Mouse (Mus musculus): ENCODE data around the gene Adgrg5. TPM values are rescaled to one million over a fixed set of nuclear protein-coding genes. Genes with fewer than 3 reads are reported as not detected.
A peak's percentile ranks its signal among the peaks of the same experiment; 100 is the strongest.

Adgrg5 gene
- polyA plus RNA-seq, 1 experiment, result not detected

DNA sequence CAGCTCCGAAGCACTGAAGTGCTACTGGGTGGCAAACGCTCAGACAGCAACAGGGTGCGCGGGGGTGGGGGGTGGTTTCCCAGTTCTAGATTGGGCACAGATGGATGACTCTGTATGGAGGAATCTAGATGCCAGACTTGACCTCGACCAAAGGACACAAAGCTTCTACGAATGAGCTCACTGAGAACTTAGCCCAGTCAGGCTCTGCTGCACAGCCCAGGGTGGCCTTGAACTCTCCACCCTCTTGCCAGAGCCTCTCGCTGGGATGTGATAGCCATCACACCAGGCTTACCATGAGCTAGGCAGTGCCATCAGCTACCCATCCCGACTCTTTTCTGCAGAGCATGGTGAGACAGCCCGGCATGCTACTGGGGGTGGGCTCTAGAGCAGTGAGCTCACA is 50.3 kb downstream of the Adgrg5 start:
- TF ChIP-seq TAL1 (IDR thresholded peaks at IDR 0.05; ENCODE audit: low read length) (no peak), GATA1 (IDR thresholded peaks at IDR 0.05; ENCODE audit: low read length) (no peak)
- peaks cover 60% of the 10 kb centered on the region for H3K4me1 ChIP-seq (ENCODE audit: control insufficient read depth)
- H3K36me3 ChIP-seq (ENCODE audit: control insufficient read depth), result no peaks in the 10 kb centered on the region

DNA sequence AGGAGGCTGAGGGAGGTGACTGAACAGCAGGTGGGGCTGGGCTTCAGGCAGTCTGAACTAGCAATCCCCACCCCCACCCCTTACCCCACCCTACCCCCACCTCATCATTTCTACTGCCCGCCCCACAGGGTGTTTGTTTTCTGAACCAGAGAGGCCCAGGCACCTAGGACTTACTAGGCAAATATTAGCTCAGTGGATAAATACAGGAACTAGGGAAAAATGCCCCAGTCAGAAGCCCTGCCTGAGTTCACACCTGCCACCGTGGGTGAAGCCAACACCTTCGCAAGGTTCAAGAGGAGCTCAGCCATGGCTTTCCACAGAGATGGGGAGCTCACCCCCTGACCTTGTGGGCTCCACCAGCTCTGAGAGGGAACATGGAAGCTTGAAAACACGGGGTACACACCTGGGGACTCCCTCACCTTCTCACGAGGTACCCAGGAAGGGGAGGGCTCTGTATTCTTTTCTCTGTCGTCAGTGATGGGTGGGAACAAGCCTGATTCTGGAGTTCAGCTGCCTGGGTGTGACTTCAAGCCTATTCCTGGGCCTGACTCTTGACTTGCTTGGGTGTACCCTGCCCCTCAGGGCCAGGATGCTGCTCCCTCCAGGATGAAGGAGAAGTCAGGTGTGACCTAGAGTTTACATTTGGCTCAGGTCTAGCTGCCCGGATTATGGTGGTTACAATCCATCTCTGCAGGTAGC is 51.1 kb downstream of the Adgrg5 start, which contains the start of gene Adgrg1:
TSS of gene Adgrg1 (plus strand) at position 285 of the 699 bp plus-strand sequence.
- Histone ChIP-seq H3K9me3 (ENCODE audit: control insufficient read depth, low read length) (no peaks in the 10 kb centered on the region), H3K36me3 (ENCODE audit: control insufficient read depth) (no peaks in the 10 kb centered on the region), H3K4me3 (replicated peaks) (no peak within 1 kb of the TSS), H3K4me1 (ENCODE audit: control insufficient read depth) (peaks cover 60% of the 10 kb centered on the region), H3K27me3 (ENCODE audit: control insufficient read depth) (peaks cover 16% of the 10 kb centered on the region)
- TF ChIP-seq GATA1 (IDR thresholded peaks at IDR 0.05; ENCODE audit: low read length), result no peak
- TF ChIP-seq TAL1 (IDR thresholded peaks at IDR 0.05; ENCODE audit: low read length), result no peak

More for the DNA sequence above, 50.3 kb downstream of the Adgrg5 start:
- Histone ChIP-seq H3K9me3 (ENCODE audit: control insufficient read depth, low read length) (no peaks in the 10 kb centered on the region), H3K4me3 (replicated peaks) (no peak overlapping the region), H3K27me3 (ENCODE audit: control insufficient read depth) (peaks cover 16% of the 10 kb centered on the region)

DNA sequence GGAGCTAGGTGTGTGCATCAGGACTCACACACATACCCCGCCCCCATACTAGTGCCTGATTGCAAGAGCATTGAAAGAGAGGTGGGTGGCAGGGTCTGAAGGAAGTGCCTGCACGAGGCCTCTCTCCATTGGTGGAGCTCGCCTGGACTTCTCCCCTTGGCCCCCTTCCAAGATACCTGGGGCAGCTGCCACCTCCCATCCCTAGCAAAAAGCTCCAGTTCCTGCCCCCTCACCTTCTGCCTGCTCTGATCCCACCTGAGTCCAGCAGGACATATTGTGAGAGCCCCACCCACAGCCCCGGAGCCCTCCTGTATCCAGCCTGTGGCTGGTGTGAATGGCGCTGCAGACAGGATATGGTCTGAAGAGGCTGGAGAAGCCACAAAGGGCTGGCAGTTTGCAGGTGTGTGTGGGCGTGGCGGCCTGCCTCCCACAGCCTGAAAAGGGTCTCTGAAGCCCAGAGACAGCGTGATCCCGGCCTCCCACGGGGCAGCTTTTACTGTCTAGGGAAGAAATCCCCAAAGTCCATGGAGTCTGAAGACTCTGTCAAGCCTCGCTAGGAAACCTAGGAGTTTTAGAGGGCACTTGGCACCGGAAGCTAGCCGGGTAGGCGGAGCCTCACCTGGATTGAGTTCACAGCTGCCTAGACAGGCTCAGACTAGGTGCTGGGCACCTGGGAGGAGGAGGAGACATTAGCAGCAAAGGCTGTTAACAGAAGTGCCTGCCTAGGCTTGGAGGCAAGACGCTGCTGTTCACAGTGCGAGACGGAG is 53.3 kb downstream of the Adgrg5 start:
- Histone ChIP-seq H3K4me1 (ENCODE audit: control insufficient read depth) (peaks cover 76% of the 10 kb centered on the region), H3K9me3 (ENCODE audit: control insufficient read depth, low read length) (no peaks in the 10 kb centered on the region), H3K27me3 (ENCODE audit: control insufficient read depth) (peaks cover 16% of the 10 kb centered on the region), H3K4me3 (replicated peaks) (peak overlapping the region; percentile 55), H3K36me3 (ENCODE audit: control insufficient read depth) (no peaks in the 10 kb centered on the region)
- TF ChIP-seq TAL1 (IDR thresholded peaks at IDR 0.05; ENCODE audit: low read length), result no peak
- TF ChIP-seq GATA1 (IDR thresholded peaks at IDR 0.05; ENCODE audit: low read length), result no peak

DNA sequence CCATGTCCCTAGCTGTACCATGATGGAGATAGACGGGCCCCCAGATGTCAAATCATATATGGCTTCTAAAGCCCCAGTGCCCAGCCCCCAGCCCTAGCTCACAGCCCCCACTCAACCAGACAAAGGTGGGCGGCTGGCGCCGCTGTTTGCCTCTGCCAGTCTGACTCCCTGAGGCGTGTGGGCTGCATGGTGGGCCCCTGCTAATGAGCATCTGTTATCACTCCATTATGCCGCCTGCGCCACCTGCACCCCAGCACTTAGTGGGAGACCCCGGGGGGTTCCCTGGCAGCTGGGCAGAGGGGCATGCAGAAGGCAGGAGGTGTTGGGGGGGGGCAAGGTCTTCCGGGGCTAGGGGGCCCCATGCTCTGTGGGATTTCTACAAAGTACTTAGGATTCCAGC is 54.6 kb downstream of the Adgrg5 start:
- no peak for TF ChIP-seq TAL1 (IDR thresholded peaks at IDR 0.05; ENCODE audit: low read length)
- no peak for TF ChIP-seq GATA1 (IDR thresholded peaks at IDR 0.05; ENCODE audit: low read length)
- H3K27me3 ChIP-seq (ENCODE audit: control insufficient read depth), result peaks cover 16% of the 10 kb centered on the region
- peaks cover 86% of the 10 kb centered on the region for H3K4me1 ChIP-seq (ENCODE audit: control insufficient read depth)
- no peaks in the 10 kb centered on the region for H3K9me3 ChIP-seq (ENCODE audit: control insufficient read depth, low read length)
- H3K4me3 ChIP-seq (replicated peaks), result no peak overlapping the region
- no peaks in the 10 kb centered on the region for H3K36me3 ChIP-seq (ENCODE audit: control insufficient read depth)

- H3K36me3 ChIP-seq (ENCODE audit: control insufficient read depth), result no peaks in the 10 kb centered on the region
- TF ChIP-seq GATA1 (IDR thresholded peaks at IDR 0.05; ENCODE audit: low read length) (no peak), TAL1 (IDR thresholded peaks at IDR 0.05; ENCODE audit: low read length) (no peak)
- H3K4me1 ChIP-seq (ENCODE audit: control insufficient read depth), result peaks cover 88% of the 10 kb centered on the region
- no peak overlapping the region for H3K4me3 ChIP-seq (replicated peaks)
- peaks cover 16% of the 10 kb centered on the region for H3K27me3 ChIP-seq (ENCODE audit: control insufficient read depth)
- no peaks in the 10 kb centered on the region for H3K9me3 ChIP-seq (ENCODE audit: control insufficient read depth, low read length)
Measured at GRCm38 (mm10) chr8:94978593-94979319, 55.3 kb downstream of the Adgrg5 start.

GRCm38 (mm10) chr8:94980176-94980575 is 56.7 kb downstream of the Adgrg5 start:
- Histone ChIP-seq H3K27me3 (ENCODE audit: control insufficient read depth) (peaks cover 10% of the 10 kb centered on the region), H3K4me1 (ENCODE audit: control insufficient read depth) (peaks cover 92% of the 10 kb centered on the region), H3K4me3 (replicated peaks) (no peak overlapping the region), H3K9me3 (ENCODE audit: control insufficient read depth, low read length) (no peaks in the 10 kb centered on the region), H3K36me3 (ENCODE audit: control insufficient read depth) (peaks cover 1% of the 10 kb centered on the region)
- TF ChIP-seq TAL1 (IDR thresholded peaks at IDR 0.05; ENCODE audit: low read length) (no peak), GATA1 (IDR thresholded peaks at IDR 0.05; ENCODE audit: low read length) (no peak)

GRCm38 (mm10) chr8:94980976-94981375 is 57.5 kb downstream of the Adgrg5 start:
- H3K4me1 ChIP-seq (ENCODE audit: control insufficient read depth), result peaks cover 93% of the 10 kb centered on the region

DNA sequence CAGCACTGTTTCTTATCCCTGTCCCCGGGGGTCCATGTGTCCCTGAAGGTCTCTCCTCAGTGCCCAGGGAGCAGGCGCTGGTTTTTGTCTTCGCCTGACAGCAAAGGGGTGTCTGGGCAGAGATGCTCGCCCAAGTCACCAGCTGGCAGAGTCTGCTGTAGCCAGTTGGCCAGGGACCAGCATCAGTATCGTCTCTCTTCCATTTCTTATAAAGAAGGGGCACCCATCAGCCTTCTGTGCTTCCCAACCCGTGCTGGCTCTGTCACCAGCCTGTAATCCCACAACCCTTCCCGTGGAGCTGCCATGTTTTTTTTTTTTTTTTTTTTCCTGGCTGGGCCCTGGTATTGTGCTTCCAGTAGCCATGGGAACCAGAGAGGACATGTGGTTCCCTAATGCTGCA is 58.4 kb downstream of the Adgrg5 start:
- Histone ChIP-seq H3K4me3 (replicated peaks) (no peak overlapping the region), H3K9me3 (ENCODE audit: control insufficient read depth, low read length) (no peaks in the 10 kb centered on the region), H3K36me3 (ENCODE audit: control insufficient read depth) (peaks cover 14% of the 10 kb centered on the region), H3K4me1 (ENCODE audit: control insufficient read depth) (peaks cover 96% of the 10 kb centered on the region), H3K27me3 (ENCODE audit: control insufficient read depth) (peaks cover 6% of the 10 kb centered on the region)
- TF ChIP-seq TAL1 (IDR thresholded peaks at IDR 0.05; ENCODE audit: low read length) (no peak), GATA1 (IDR thresholded peaks at IDR 0.05; ENCODE audit: low read length) (no peak)

More at GRCm38 (mm10) chr8:94980976-94981375, 57.5 kb downstream of the Adgrg5 start:
- Histone ChIP-seq H3K27me3 (ENCODE audit: control insufficient read depth) (peaks cover 10% of the 10 kb centered on the region), H3K4me3 (replicated peaks) (no peak overlapping the region), H3K9me3 (ENCODE audit: control insufficient read depth, low read length) (no peaks in the 10 kb centered on the region), H3K36me3 (ENCODE audit: control insufficient read depth) (peaks cover 6% of the 10 kb centered on the region)
- TF ChIP-seq GATA1 (IDR thresholded peaks at IDR 0.05; ENCODE audit: low read length), result no peak
- no peak for TF ChIP-seq TAL1 (IDR thresholded peaks at IDR 0.05; ENCODE audit: low read length)

DNA sequence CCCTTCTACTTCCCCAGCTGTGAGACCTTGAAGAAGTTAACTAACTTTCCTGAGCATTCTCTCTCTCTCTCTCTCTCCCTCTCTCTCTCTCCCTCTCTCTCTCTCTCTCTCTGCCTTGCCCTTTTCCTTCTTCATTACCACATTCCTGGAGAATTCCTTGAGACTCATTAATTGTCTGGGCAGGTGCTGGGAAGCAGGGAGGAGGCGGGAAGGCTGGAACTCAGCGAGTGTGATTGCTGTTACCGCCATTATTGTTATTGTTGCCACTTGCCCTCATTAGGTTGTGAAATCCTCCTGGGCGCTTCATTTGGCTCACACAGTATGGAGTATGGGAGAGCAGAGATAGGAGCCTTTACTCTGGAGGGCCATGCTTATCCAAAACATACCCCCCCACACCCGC is 59.7 kb downstream of the Adgrg5 start:
- peaks cover 27% of the 10 kb centered on the region for H3K36me3 ChIP-seq (ENCODE audit: control insufficient read depth)
- H3K4me1 ChIP-seq (ENCODE audit: control insufficient read depth), result peaks cover 96% of the 10 kb centered on the region
- H3K4me3 ChIP-seq (replicated peaks), result no peak overlapping the region
- H3K9me3 ChIP-seq (ENCODE audit: control insufficient read depth, low read length), result no peaks in the 10 kb centered on the region
- TF ChIP-seq GATA1 (IDR thresholded peaks at IDR 0.05; ENCODE audit: low read length), result no peak
- TF ChIP-seq TAL1 (IDR thresholded peaks at IDR 0.05; ENCODE audit: low read length), result no peak
- H3K27me3 ChIP-seq (ENCODE audit: control insufficient read depth), result no peaks in the 10 kb centered on the region
